Mouse (Mus musculus) ES-E14 (cell line): Measurements from ENCODE around the gene Trim29.

ENCODE experiments used
- HCFC1 ChIP-seq: IDR thresholded peaks from 2 replicates; pipeline ENCODE4 v1.6.1; 2012; ENCODE audit warnings: low read length, inconsistent platforms, borderline replicate concordance; ENCODE audit not compliant: insufficient read depth
- MAFK ChIP-seq: IDR thresholded peaks from 2 replicates; pipeline ENCODE4 v1.6.1; 2014; ENCODE audit warnings: mild to moderate bottlenecking, low read depth, low read length, inconsistent platforms; ENCODE audit not compliant: insufficient read depth

GRCm38 (mm10) chr9:43310538-43310937, at the start of gene Trim29:
- no peak for TF ChIP-seq MAFK
- TF ChIP-seq HCFC1 = no peak
